Mouse (Mus musculus): ENCODE measurements around the gene Bach2.

Bach2 gene

DNA sequence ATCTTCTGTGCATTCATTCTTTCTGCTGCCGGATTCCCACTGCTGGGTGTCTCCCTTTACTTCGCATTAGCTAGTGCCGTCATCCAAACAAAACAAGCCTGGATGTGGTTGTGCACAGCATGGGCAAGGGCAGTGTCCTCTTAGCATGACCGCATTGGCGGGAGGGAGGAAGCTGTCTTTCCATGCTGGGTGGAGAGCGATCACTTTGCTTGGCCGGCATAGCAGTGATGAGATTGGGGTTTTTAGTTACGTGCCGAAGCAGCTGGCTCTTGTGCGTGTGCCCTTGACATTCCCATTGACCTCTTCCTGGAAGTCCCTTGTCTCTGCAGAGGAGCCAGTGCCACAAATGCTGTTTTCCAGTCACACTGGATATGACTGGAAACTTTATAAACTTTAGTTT lies 147.7 kb downstream of the Bach2 start:
- in situ Hi-C loops (cut with MseI, MboI): no loop called here

DNA sequence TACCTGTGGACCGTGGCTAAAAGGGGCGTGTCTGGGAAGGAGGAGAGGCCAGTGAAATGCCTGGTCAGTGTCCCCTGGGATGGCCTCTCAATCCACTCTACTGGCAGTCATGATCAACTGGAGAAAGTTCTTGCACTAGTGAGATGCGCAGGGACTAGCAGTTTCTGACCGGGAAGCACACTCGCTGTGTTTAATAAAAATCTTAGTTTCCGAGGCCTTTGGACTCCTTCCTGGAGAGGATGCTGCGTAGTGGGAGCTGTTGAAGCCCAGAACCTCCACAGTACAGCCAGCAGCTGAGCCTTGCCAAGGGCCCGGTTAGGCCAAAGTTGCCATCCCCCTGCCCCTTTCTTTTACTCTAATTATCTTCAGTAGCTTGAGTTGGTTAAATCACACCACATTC lies 148.3 kb downstream of the Bach2 start:
- in situ Hi-C loops (cut with MseI, MboI): no loop called here

DNA sequence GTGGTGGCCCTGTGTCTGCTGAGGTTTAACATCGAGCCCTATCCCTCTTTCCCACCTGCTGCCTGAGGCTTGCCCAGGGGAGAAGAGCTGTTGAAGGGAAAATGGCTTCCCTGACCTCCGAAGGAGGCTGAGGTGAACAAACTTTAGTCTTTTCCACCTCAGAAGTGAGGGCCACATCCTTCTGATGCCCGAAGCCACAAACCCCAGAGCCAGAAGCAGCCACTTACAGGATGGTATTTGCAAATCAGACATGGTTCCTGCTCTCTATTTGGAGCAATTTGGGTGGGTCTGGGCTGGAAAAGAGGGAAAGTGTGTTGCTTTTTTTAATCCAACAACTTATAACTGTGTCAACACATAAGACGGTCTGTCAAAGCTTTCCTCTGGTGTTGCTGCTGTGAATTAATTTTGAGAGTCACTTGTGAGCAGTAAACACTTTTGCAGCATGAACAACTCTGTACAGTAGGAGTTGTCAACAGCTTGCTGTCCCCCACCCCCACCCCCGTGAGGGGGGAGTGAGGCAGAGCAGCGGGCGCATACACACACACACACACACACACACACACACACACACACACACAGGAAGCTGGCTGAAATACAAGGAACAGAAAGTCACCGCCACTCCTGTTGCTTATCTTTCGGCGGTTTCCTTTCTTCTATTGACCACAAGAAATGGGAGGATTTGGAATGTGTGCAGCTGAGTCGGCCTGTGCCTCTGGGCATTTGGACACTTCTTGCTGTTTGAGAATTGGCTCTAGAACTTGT lies 149.1 kb downstream of the Bach2 start:
- in situ Hi-C loops (cut with MseI, MboI): no loop called here

DNA sequence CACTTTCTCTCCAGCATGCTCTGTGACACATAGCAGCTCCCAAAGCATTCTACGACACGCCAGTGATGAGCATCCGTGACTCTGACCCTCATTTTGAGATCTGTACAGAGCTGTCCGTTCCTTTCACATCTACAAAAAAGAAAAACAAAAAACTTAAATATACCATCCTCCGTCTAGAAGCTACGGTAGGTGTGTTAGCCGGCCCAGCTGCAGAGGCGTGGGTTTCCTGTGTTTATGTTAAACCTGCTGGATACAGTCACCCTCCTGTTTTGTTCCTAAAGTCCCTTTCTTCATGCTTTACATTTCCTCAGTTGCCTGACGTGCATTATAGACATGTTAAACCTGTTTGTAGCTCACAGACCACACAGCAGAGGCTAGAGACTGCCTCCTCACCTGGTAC lies 150.0 kb downstream of the Bach2 start:
- in situ Hi-C loops (cut with MseI, MboI): no loop called here

DNA sequence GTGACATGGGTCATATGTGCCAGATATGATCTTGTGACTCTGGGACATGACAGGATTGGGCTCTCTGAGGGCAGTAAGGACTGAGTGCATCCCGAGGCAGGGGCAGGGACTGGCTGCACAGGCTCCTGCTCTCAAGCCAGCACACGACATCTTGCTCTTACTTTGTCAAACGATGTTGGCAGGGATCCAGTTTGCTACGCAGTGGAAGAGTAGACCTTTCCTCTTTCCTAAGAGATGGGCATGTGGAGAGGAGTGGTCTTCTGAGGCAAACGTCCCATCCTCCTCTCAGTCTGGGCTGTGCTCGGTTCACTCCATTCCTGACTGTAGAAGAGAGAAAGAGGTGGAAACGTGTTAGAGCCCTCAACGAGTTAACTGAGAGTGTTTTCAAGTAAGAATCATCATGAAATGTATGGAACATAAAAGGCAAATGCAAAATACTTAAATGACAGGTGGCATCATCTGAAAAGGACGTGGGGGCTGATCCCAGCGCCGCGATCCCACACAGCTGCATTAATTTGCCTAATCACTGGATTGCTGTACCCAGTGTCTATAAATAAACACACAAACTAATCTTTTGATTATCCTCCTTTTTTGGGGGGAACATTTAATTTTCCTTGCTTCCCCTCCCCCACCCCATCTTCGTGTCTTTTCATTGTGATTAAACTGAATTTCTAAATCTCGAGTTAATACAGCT lies 150.7 kb downstream of the Bach2 start:
- in situ Hi-C loops (cut with MseI, MboI): no loop called here

DNA sequence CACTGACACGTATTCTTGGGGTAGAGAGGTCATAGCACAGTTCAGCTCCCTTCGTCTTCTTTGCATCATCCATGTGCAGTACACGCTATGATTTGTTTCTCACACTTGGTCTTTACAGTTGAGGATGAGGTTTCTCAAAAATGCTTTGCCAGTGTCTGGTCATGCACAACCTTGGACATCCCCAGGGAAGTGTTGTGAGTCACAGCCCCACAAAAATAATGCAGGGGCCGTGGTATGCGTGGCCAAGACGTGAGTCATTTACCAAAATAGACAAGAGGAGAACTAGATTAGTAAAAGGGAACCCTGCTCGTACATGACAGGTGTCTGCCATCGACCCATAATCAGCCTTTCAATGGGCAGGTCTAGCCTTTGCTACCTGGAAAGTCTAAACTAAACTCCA lies 152.7 kb downstream of the Bach2 start:
- in situ Hi-C loops (cut with MseI, MboI): no loop called here

DNA sequence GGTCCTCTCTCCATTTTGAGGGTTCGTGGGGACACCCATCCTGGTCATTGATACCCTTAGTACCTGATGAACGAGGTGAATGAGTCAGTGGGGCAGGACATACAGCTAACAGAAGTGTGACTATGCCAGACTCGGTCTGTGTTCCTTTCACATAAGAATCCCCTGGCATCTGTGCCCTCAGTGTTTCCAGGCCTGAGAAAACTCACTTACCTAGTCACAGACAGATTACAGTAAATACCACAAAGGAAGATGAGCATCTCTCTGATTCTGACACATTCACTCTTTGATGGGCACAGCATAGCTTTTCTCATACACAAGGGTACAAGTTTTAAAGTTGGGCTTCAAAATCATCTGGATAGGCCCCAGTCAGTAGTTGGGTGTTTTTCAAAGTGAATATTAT lies 154.6 kb downstream of the Bach2 start:
- in situ Hi-C loops (cut with MseI, MboI): no loop called here

DNA sequence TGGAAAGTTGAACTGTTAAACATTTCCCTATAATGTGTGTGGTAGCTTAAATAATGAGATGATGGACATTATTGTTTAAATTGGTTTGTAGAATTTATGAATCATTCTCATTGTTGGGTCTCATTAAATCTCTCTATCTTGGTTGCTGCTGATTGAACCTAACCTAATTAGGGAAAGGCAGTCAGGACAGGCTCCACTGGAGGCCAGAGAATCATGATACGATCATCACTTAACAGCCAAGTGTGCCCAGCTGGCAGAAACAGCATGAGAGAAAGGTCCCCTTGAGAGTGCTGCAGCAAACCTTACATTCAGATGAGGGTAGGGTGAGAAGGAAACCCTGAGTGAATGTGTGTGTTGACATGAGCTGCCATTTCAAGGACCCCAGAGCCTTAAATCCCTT lies 155.3 kb downstream of the Bach2 start:
- in situ Hi-C loops (cut with MseI, MboI): no loop called here

DNA sequence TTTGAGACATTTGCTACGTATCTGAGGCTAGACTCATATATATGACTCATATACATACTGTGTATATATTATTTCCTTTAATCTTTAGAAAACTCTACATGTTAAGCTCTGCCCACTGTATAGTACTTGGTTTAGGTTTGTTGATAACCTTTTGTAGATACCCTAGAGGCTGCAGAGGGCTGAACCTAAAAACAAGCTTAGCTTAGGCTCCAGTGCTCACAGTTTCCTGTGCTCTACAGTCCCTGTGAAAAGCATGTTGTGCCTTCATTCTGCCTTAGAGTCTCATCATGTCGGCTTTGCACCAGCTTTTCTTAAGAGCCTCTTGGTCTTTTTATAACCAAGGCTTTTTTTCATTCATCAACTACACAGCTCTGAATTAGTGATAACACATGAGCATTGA lies 156.2 kb downstream of the Bach2 start:
- in situ Hi-C loops (cut with MseI, MboI): no loop called here

DNA sequence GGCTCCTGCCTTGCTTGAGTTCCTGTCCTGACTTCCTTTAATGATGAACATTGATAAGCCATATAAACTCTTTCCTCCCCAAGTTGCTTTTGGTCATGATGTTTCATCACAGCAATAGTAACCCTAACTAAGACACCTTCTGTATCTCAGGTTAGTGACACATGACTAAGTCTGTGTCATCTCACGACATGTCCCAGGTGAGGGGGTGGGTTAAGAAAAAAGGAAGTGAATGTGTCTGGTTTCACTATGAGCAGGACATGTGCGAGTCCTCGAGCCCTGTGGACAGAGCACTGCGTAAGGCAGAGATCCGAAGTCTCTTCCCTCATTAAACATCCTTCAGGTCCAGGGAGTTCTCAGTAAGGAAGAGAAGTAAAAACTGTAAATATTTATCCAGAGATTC lies 162.9 kb downstream of the Bach2 start:
- in situ Hi-C loops (cut with MseI, MboI): no loop called here

DNA sequence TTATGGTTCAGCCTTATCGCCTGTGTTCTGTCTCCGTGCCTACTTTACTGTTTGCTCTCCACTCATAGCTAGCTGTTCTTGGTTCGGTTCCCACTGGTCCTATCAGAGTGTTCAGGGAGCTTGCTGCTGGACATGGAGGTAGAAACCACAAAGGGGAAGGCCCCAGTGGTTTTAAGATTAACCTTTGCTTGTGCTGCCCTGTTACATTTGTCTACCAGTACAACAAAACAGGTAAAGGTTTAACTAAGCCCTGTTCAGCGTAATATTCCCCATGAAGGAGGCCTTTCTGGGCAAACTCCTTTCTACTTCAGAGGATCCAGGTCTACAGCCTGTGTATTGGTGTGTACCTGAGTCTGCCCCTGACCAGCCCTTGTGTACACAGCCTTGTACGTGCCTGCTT lies 164.9 kb downstream of the Bach2 start:
- in situ Hi-C loops (cut with MseI, MboI): no loop called here

DNA sequence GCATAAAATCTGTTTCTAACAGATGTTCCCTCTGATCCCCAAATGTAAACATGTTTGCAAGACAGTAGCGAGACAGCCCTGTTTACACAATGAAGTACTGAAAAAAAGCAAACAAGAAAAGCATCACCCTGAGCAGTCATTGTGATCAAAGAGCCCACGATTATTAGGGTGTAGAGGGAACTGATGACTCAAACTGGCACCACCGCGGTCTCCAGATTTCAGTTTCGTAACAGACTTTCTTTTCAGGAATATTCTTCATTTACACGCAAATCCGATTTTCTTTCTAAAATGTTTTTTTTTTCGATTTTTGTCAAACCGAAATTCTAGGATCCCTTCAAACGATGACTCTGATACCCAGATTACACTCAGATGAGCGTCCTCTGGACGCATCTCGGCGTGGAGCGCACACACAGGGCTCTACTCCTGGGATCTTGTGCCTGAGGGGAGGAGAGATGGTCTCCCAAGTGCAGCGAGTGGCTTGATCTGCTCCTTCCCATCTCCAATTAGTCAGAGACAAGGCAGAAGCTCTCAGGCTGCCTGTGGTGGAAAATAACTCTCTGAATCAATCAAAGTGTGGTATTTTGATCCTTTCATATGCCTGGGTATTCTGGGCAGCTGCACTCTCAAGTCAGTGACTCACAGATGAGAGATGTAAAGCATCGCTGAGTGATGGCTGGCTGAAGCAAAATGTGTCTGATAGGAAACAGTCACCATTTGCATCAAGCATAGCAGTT lies 166.7 kb downstream of the Bach2 start:
- in situ Hi-C loops (cut with MseI, MboI): no loop called here

DNA sequence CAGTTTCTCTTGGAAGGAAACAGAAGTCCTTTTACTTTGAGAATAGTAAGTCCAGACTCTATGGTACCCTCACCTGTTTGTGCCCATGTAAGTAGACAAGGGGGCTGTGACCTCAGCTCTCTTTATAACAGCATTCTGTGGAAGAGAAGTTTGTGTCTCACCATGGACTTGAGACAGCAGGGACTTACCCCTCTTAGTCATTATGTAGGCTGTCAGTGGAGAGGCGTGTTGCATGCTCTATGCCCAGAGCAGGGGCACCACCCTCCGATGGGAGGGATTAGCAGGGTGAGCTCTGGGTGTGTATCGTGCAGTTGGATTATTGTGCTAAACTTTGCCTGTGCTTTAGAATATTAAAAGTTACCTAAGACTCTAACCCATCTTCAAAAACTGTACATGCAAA lies 167.4 kb downstream of the Bach2 start:
- in situ Hi-C loops (cut with MseI, MboI): no loop called here

DNA sequence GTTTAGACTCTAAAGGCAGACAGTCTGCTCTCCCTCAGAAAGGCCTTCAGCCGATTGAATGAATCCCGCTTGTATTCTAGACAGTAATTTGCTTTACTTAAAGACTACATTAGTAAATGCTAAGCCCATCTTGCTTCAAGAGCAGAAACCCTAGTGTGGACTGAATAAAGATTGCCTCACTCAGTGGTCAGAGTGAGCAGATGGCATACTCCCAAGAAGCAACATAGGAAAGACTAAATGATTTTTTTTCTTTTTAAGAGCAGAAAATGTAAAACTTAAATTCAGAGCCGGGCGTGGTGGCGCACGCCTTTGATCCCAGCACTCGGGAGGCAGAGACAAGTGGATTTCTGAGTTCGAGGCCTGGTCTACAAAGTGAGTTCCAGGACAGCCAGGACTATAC lies 169.9 kb downstream of the Bach2 start:
- in situ Hi-C loops (cut with MseI, MboI): no loop called here

DNA sequence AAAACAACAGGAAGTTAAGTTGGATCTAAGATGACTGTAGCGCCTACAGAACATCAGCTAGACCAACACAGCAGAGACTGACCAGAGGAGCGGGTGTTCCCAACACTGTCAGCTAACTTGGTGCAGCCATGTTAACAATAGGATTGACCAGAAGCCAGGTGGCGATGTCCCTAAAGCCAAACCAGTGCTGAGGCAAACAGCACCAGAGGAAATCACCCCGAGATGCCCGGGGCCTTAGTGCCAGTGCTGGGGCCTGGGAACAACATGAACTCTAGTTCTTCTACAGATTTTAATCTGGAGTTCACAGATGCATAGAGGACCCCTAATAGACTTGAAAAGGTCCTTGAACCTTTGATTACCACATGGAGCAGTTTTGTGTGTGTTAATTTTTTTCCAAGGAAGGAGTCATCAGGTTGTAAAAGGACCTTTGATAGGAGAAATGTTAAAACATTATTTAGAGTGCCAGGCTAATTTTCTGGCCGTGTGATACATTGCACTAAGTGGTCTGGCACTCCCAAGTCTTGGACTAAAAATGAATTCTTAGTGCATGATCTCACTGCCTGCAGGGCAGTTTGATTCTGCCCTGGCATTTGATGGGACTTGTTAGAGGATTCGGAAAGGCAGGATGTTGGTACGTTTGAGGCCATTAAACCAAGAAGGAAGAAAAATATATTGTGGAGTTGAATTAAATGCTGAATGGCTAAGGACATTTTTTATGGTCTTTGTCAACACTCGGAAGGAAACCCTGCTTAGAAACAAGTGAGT lies 170.7 kb downstream of the Bach2 start:
- in situ Hi-C loops (cut with MseI, MboI): no loop called here

DNA sequence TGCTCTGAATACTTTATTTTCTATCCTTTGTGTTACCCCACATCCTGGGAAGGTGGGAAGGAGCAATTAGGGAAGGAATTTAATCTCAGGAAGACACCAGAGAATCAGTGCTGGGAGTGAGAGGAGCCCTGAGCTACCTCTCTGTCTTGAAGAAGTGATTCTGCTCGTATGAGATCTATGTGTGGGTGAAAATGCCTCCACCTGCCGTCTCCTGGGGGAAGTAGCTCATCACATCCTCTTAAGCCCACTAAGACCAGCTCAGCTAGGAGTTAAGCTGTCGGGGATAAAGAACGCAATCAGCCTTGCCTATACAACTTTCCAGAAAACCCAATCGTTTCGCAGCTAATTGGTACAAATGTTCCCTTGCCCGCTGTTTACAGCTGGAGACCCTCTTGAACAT lies 174.5 kb downstream of the Bach2 start:
- in situ Hi-C loops (cut with MseI, MboI): no loop called here

DNA sequence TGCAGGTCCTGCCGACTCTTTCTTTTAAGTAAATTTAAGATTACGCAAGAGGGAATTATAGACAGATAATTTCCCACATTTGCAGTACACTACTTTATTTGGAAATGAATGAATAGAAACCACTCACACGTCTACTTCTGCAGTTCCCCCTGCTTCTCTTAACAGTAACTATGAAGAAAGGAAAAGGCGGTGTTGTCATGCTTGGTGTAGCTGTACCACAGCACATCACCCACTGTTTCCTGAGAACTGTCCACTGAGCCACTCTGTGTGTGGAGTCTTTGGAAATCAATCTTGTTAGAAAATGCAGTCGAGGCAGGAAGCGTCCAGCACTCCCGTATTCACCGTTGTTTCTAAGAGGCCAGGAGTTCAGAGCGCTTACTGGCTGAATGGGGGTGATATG lies 174.9 kb downstream of the Bach2 start:
- in situ Hi-C loops (cut with MseI, MboI): no loop called here

DNA sequence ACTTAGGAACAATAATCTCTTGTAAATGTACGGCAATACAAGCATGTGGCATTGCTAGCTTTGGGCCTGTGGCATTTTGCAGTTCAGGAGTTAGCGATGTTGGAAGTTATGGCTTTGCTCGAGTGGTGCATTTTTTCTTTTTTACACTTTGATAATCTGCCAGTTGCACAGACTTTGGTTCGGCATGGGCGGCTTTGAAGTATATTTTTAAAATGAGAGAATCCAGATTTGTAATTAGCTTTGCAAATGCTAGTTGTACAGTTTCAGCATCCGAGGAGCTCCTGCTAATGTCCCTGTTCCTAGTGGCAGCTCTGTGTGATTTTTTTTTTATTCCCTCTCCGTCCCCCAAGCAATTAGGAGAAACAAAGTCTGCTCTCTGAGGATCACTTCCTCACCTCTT lies 176.4 kb downstream of the Bach2 start:
- in situ Hi-C loops (cut with MseI, MboI): no loop called here

DNA sequence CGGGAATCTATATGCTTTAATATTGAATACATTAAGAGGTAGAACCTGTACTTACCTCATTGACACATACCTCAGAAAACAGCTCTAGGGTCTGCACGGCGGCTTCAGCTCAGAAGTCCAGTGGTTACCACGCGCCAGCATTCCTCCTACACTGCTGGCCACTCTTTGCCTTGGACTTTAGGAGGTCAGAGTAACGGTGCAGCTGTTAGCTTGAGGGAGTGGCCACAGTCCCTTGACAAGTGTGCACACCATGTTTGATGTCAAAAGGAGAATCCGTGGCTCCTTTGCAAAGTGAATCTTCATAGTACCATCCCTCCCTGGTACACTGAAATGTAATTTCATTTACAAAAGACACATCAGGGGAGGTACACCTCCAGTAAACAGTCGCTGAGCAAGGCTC lies 179.3 kb downstream of the Bach2 start:
- in situ Hi-C loops (cut with MseI, MboI): no loop called here

DNA sequence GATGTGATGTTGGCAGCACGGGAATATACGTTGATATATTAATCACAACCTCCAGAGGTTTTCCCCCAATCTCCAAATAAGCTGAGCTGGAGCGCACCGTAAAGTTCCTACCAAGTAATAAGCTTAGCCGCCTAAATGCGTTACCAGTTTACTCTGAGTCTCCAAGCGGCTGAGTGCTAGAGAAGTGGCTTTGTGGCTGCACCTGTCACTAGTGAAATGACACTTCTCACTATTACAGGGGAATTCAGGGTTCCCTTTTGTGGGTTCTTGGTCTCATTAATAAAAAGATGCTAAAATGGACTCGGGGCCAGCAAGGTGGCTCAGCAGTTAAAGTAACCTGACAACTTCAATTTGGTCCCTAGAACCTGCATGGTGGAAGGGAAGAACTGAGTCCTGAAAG lies 183.0 kb downstream of the Bach2 start:
- in situ Hi-C loops (cut with MseI, MboI): no loop called here

DNA sequence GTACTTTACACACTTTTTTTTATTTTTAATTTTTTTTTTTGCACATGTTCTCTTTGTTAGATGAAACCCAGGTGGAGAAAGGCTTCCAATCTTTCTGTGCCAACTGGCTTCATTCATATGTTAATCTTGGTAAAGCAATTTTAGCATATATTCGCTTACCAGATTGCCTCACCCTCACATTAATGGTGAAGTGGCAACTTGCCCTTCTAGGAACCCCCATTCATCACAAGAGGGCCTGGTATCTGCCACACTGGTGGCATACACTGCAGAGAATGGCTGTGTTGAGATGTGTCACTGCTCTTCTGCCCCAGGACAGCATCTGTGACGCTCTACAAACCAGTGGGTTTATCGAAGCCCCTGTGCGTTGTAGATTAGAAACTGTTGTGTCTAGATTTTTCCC lies 183.8 kb downstream of the Bach2 start:
- in situ Hi-C loops (cut with MseI, MboI): no loop called here

DNA sequence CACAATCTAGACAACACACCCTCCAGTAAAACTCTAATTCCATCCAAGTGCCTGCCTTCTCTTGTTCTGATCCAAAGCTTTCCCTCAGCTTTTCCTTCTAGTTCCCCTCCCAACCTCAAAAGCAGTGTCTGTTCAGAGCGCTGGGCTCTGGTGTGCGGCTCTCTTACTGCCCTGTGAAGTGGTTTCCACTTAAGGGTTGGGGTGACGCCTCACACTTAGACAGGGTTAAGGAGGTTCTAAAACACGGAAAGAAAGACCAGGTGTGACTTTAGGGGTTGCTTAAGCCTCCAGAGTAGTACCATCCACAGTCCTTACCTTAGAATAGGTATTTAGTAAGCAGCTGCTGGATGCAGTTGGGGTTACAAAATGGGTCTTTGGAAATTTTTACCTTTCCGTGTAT lies 185.1 kb downstream of the Bach2 start:
- in situ Hi-C loops (cut with MseI, MboI): no loop called here

Data from mouse trophoblast stem cell (cell line).